Mouse (Mus musculus): ENCODE measurements around the gene Cep128.

DNA sequence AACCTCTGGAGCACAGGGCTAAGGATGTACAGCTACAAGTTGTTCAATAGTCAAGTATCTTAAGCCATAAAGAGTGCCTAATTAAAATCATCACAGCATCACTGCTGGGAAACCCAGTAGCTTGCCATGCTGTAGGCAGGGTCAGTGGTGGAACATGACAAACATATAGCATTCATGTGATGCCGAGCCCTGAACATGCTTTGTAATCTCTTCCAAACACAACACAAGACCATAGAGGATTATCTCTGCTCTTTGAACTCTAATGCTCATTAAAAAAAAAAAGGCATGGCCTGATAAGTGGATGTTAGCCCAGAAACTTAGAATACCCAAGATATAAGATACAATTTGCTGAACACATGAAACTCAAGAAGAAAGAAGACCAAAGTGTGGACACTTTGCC is 181.7 kb downstream of the Cep128 start:
- no peak for TF ChIP-seq CTCF (IDR thresholded peaks at IDR 0.05; ENCODE audit: insufficient read depth, low read length)
- no peak for TF ChIP-seq POLR2A (IDR thresholded peaks at IDR 0.05; ENCODE audit: borderline replicate concordance, extremely low read depth, low read depth, low read length)

All from lung, adult 2 months (tissue).